Mouse (Mus musculus) kidney, embryonic 14.5 days (tissue): ENCODE results near the gene Il19. TPM values are rescaled to one million over a fixed set of nuclear protein-coding genes. Genes with fewer than 3 reads are reported as not detected.

Experiments
- ATAC-seq: fragments of 200-750 bp; cut with Nextera tagmentation; 2 replicates; pipeline ENCODE4 v1.8.0; 2017; ENCODE audit warnings: moderate number of reproducible peaks, mild to moderate bottlenecking, moderate TSS enrichment, moderate library complexity; ENCODE audit not compliant: low FRiP score, low TSS enrichment
- H3K27ac ChIP-seq: fragments of 300-500 bp; sonication (generic); 2 replicates; pipeline ENCODE4 v1.5.1; 2014; ENCODE audit warnings: low read depth, mild to moderate bottlenecking, low read length, moderate library complexity, mixed read lengths
- H3K27me3 ChIP-seq: fragments of 300-500 bp; sonication (generic); 2 replicates; pipeline ENCODE4 v1.6.1; 2014; ENCODE audit warnings: mild to moderate bottlenecking, low read length; ENCODE audit not compliant: control insufficient read depth, insufficient read depth
- H3K36me3 ChIP-seq: fragments of 300-500 bp; sonication (generic); 2 replicates; pipeline ENCODE4 v1.6.1; 2014; ENCODE audit warnings: low read length, mixed read lengths; ENCODE audit not compliant: control insufficient read depth, insufficient read depth
- H3K4me1 ChIP-seq: fragments of 300-500 bp; sonication (generic); 2 replicates; pipeline ENCODE4 v1.6.1; 2014; ENCODE audit warnings: low read length, mixed read lengths; ENCODE audit not compliant: control insufficient read depth, insufficient read depth
- H3K4me2 ChIP-seq: fragments of 300-500 bp; sonication (generic); replicated peaks from 2 replicates; pipeline ENCODE4 v1.6.1; 2014; ENCODE audit warnings: low read depth, mild to moderate bottlenecking, low read length
- H3K4me3 ChIP-seq: fragments of 300-500 bp; sonication (generic); 2 replicates; pipeline ENCODE4 v1.5.1; 2014; ENCODE audit warnings: mild to moderate bottlenecking, low read length
- H3K9ac ChIP-seq: fragments of 300-500 bp; sonication (generic); 2 replicates; pipeline ENCODE4 v1.6.1; 2014; ENCODE audit warnings: low read depth, mild to moderate bottlenecking, low read length, moderate library complexity
- H3K9me3 ChIP-seq: fragments of 300-500 bp; sonication (generic); 2 replicates; pipeline ENCODE4 v1.6.1; 2016; ENCODE audit warnings: low read length; ENCODE audit not compliant: control insufficient read depth
- WGBS: fragments of 180-500 bp; shearing (Covaris S2); extraction: QIAGEN DNeasy Blood & Tissue Kit; methylation state at CpG from one replicate; pipeline ENCODE4 v1.1.7; 2014; 5-methylcytosine and 5-hydroxymethylcytosine counted together
- polyA plus RNA-seq: library from polyadenylated mRNA; unstranded; fragments of >200 nt; fragmentation: Nextera tagmentation; extraction: Ambion mirVana; gene quantifications from 2 replicates; pipeline ENCODE4 v1.2.1, GENCODE M21; 2014

The Il19 gene
- polyA plus RNA-seq, 1 experiment from 2014 or later = 0.28 TPM

DNA sequence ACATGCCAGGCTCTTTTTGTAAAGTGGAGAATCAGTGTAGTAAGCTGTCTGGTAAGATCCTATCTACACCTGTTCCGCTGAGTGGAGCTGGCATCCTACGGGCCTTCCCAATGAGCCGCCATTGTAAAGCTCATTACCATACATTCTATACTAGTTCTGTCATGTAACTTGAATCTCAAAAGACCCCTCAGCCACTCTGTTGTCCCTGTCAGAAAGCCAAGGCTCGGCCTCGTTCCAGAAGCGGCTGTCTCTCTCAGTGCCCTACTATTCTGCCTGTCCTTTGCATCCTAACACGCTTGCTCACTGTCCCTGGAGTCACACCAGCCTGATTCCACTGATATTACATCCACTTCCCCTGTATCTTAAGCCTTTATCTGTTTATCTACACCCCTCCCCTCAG lies 1.7 kb downstream of the Il19 start:
- 0 out of 2 replicates have a peak, but pooled peaks cover 3% of the 10 kb centered on the region for H3K4me1 ChIP-seq
- H3K9me3 ChIP-seq = no peaks in the 10 kb centered on the region
- no peak overlapping the region for H3K9ac ChIP-seq
- no peak overlapping the region for H3K4me2 ChIP-seq
- ATAC-seq = no peak
- no peaks in the 10 kb centered on the region for H3K36me3 ChIP-seq
- no peak overlapping the region for H3K4me3 ChIP-seq
- 73% methylated on average over 7 of the region's 7 CpGs for WGBS
- no peaks in the 10 kb centered on the region for H3K27me3 ChIP-seq
- no peak overlapping the region for H3K27ac ChIP-seq

DNA sequence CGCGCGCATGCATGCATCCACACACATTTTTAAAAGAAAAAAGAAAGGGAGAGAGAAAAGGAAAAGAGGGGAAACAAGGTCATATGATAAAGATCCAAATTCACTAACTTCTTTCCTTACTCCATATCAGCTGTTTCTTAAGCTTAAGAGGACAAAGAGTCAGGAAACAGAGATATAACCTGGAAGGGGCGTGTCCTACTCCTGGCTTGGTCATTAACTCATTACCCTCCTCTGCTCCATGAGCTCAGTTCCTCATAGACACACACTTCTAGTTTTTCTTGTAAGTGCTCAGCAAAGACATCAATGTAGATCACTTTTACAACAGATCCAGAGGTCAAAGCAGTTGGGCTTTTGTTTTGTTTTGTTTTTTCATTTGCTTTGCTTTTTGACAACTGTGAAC lies 2.7 kb downstream of the Il19 start:
- Histone ChIP-seq H3K27me3 (no peaks in the 10 kb centered on the region), H3K4me1 (0 out of 2 replicates have a peak, but pooled peaks cover 3% of the 10 kb centered on the region), H3K27ac (no peak overlapping the region), H3K4me3 (no peak overlapping the region), H3K9ac (no peak overlapping the region), H3K4me2 (no peak overlapping the region), H3K36me3 (no peaks in the 10 kb centered on the region), H3K9me3 (no peaks in the 10 kb centered on the region)
- no peak for ATAC-seq
- WGBS = 80% methylated on average over 4 of the region's 4 CpGs

DNA sequence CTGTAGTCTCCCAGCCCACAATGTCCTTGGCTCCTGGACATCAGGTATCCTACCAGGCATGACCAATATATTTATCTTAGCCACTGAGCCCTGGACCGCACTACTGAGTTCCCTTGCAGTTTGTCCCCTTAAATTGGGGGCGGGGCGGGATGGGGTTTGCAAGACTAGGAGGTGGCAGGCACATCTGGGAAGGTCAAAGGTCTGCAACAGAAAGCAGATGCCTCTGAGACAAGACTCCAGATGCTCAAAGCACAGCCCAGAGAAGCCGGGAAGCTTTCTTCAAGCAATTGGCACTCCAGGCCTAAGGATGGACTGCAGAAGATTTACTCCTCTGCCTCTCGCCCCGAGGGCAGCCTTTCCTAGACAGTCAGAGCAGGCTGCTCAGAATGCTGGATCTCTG lies 3.6 kb downstream of the Il19 start:
- Histone ChIP-seq H3K4me3 (no peak overlapping the region), H3K27me3 (no peaks in the 10 kb centered on the region), H3K4me2 (no peak overlapping the region), H3K9ac (no peak overlapping the region), H3K4me1 (0 out of 2 replicates have a peak, but pooled peaks cover 3% of the 10 kb centered on the region), H3K9me3 (no peaks in the 10 kb centered on the region), H3K27ac (no peak overlapping the region), H3K36me3 (no peaks in the 10 kb centered on the region)
- WGBS = 23% methylated on average over 6 of the region's 6 CpGs
- ATAC-seq = peak; percentile 55

DNA sequence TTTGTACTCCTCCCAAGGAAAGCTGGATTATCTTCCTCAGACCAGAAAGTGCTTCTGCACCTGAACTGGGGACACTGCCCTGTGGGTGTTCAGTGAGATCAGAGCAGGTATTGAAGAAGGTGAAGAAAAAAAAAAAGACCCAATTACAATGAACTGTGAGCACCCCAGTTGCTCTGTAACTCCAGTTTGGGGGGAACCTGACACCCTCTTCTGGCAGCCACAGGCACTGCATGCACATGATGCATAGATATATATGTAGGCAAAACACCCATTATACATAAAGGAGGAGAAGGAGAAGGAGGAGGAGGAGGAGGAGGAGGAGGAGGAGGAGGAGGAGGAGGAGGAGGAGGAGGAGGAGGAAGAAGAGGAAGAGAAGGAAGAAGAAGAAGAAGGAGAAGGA lies 13.4 kb downstream of the Il19 start:
- no peak for ATAC-seq

DNA sequence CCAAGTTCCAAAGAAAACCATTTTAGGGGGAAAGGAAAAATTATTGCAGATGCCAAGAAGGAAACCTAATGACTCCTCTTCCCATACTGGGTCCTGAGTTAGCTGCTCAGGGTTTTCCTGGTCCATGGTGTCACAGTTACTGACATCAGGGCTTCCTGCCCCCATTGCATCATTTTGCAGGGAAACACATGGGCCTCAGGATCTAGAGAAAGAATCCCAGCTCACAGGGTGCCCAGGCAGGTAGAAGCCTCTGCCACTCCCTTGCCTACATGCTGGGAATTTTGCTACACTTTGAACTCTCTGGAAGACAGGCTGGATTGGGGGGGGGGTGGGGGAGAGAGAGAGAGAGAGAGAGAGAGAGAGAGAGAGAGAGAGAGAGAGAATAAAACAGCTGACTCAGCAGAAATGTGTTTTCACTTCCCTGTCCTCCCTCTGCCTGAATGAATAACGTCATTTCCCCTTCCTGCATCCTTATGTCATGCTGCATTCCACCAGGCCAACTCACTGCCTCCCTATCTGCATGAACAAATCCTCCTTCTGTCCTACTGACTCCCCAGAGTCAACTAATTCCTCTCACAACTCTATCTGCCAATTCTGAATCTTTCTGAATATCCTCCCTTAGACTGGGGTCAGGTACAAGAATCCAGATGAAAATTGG lies 21.5 kb downstream of the Il19 start:
- H3K27ac ChIP-seq = no peak overlapping the region
- H3K27me3 ChIP-seq = no peaks in the 10 kb centered on the region
- no peaks in the 10 kb centered on the region for H3K4me1 ChIP-seq
- no peaks in the 10 kb centered on the region for H3K36me3 ChIP-seq
- H3K9me3 ChIP-seq = no peaks in the 10 kb centered on the region
- H3K4me2 ChIP-seq = no peak overlapping the region
- ATAC-seq = no peak
- WGBS = 13% methylated on average over 1 of the region's 1 CpGs
- no peak overlapping the region for H3K4me3 ChIP-seq
- H3K9ac ChIP-seq = no peak overlapping the region

More for the DNA sequence above, 13.4 kb downstream of the Il19 start:
- H3K9me3 ChIP-seq = no peaks in the 10 kb centered on the region
- H3K27me3 ChIP-seq = no peaks in the 10 kb centered on the region
- no peak overlapping the region for H3K4me2 ChIP-seq
- H3K4me3 ChIP-seq = no peak overlapping the region
- no peak overlapping the region for H3K27ac ChIP-seq
- no peaks in the 10 kb centered on the region for H3K4me1 ChIP-seq
- H3K36me3 ChIP-seq = no peaks in the 10 kb centered on the region
- no peak overlapping the region for H3K9ac ChIP-seq

DNA sequence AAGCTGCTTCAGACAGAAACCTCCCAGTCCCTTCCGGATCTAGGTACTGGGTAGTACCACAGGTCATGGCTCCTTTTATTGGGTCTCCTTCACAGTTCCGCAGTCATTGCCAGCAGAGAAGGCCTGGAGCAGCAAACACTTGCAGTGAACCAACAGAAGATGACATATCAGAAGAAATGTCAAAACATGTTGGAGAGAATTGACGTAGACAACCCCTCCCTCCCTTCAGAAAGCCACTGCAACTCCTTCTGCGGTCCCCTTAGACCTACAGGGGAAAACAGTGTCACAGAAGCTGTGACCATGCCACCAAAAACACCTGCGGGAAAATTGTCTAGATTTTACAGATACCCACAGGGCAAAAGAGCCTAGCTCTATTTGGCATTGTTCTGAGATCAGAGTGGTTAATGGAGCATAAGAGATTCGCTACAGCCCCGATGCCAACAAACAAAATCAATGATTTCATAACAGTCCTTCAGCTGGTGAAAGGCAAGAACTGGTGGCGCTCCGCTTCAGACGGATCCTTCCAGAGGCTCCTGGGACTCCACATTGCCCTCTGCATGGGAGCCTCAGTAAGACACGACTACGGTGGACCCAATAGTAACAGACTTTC lies 28.4 kb downstream of the Il19 start, which contains the start of gene Il20:
Il20 (minus strand) TSS at position 51 of the 610 bp plus-strand sequence.
- H3K27ac ChIP-seq = no peak within 1 kb of the TSS
- no peak within 1 kb of the TSS for H3K9ac ChIP-seq
- no peaks in the 10 kb centered on the region for H3K27me3 ChIP-seq
- H3K9me3 ChIP-seq = no peaks in the 10 kb centered on the region
- ATAC-seq = no peak
- no peaks in the 10 kb centered on the region for H3K4me1 ChIP-seq
- 87% methylated on average over 12 of the region's 12 CpGs for WGBS
- H3K4me3 ChIP-seq = no peak within 1 kb of the TSS
- no peak within 1 kb of the TSS for H3K4me2 ChIP-seq
- H3K36me3 ChIP-seq = no peaks in the 10 kb centered on the region

DNA sequence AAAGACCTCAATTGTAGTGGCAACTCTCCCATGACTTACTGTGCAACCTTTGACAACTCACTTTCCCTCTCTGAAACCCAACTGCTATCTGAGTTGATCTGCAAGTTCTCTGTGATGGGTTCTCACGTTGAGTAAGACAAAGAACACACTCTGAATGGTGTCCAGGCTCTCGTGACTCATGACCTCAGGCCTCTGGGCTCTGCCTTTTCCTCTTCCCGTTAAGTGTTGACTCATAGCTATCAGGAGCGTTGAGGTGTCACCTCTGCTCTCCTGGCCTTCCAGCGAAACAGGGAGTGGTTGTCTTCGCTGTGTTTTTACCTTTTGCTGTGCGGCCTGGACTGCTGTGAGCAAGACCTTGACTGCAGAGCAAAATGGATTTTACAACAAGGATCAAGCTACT lies 37.4 kb downstream of the Il19 start:
- H3K36me3 ChIP-seq = no peaks in the 10 kb centered on the region
- H3K4me2 ChIP-seq = no peak overlapping the region
- WGBS = 80% methylated on average over 7 of the region's 7 CpGs
- H3K9ac ChIP-seq = no peak overlapping the region
- H3K4me3 ChIP-seq = no peak overlapping the region
- H3K27ac ChIP-seq = no peak overlapping the region
- no peaks in the 10 kb centered on the region for H3K9me3 ChIP-seq
- no peaks in the 10 kb centered on the region for H3K27me3 ChIP-seq
- ATAC-seq = no peak
- H3K4me1 ChIP-seq = no peaks in the 10 kb centered on the region

DNA sequence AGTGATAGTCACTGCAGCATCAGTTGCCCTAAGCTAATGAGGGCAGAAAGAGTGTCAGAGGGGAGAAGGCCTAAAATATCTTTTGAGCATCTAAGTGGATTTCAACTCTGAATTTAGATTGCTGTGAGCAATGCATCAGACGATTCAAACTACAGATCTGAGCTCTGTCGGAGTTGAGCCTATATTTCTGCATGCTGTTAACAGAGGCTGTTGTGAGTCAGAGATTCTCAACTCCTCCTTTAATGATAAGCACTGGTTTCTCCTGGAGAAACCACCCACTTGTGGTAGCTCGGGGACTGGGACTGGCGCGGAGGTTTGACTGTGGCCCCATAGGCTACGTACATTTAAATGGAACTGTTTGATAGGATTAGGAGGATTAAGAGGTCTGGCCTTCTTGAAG lies 45.4 kb downstream of the Il19 start:
- Histone ChIP-seq H3K36me3 (no peaks in the 10 kb centered on the region), H3K27ac (no peak overlapping the region), H3K4me1 (no peaks in the 10 kb centered on the region), H3K4me3 (no peak overlapping the region), H3K4me2 (no peak overlapping the region), H3K27me3 (no peaks in the 10 kb centered on the region), H3K9me3 (no peaks in the 10 kb centered on the region), H3K9ac (no peak overlapping the region)
- 77% methylated on average over 6 of the region's 6 CpGs for WGBS
- ATAC-seq = no peak

DNA sequence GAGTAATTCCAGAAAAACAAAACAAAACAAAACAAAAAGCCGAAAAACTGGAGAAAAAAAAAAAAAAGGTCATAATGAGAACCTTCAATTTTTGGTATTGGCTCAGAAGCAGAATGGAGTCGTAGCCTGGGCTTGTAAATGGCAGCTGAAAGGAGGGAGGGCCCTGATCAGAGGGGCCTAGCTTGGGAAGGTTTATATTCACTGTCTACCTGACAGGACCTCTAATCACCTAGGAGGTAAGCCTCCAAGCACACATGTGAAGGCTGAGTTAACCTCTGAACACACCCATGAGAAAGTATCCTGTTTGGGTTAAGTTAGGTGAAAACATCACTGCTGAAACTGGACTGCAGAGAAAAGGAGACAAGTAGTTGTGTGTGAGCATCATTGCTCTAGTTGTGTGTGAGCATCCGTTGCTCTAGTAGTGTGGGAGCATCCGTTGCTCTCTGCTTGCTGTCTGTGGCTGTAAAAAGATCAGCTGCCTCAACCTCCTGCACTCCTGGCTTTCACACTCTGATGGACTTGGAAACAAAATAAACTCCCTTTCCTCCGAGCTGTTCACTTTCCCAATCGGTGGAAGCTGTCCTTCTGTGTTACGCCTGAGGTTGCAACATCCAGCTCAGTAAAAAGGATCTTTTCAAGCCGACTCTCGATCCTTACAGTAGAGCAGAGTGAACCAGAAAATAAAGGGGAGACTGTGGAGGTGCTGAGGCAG lies 46.4 kb downstream of the Il19 start:
- peak; percentile 69 for ATAC-seq
- Histone ChIP-seq H3K27me3 (no peaks in the 10 kb centered on the region), H3K4me1 (no peaks in the 10 kb centered on the region), H3K4me3 (no peak overlapping the region), H3K9ac (no peak overlapping the region), H3K4me2 (no peak overlapping the region), H3K36me3 (no peaks in the 10 kb centered on the region), H3K27ac (no peak overlapping the region), H3K9me3 (no peaks in the 10 kb centered on the region)
- 29% methylated on average over 9 of the region's 9 CpGs for WGBS
